Mouse (Mus musculus) lung, postnatal 0 days (tissue): ENCODE data around the gene Apoa5.

Source experiments
- CTCF ChIP-seq: IDR thresholded peaks from 2 replicates; pipeline ENCODE4 v1.5.1; 2016; ENCODE audit warnings: antibody characterized with exemption, mild to moderate bottlenecking
- EP300 ChIP-seq: IDR thresholded peaks from 2 replicates; pipeline ENCODE4 v1.6.1; 2016; ENCODE audit warnings: antibody characterized with exemption, mild to moderate bottlenecking, control low read depth

DNA sequence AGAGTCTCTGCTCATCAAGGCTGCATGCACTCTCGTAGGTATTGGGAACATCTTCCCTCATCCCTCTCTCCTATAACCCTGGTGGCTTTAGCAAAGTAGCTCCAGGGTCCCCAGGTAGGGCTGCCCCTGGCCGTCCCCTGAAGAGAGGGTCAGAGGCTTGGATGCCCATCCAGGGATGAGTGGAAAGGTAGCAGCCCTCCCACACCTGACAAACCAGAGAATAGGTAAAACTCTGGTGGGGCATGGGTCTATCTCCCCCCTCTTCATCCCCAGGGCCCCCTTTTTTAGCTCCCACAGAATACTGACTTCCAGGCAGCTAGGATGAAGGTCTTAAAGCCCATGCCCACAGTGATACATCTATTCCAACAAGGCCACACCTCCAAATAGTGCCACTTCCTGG, 52.0 kb downstream of the Apoa5 start:
- no peak for TF ChIP-seq CTCF
- no peak for TF ChIP-seq EP300
